Mouse (Mus musculus) granulocyte monocyte progenitor cell, adult 5-6 weeks (primary cell): ENCODE data around the gene Calm3. TPM values are rescaled to one million over a fixed set of nuclear protein-coding genes. Genes with fewer than 3 reads are reported as not detected.

ENCODE experiments used
- ATAC-seq: replicated peaks from 2 replicates; pipeline ENCODE4 v1.8.0; 2016; ENCODE audit warnings: mild to moderate bottlenecking, moderate TSS enrichment, inconsistent platforms; ENCODE audit not compliant: poor library complexity, severe bottlenecking
- total RNA-seq, 2 experiments: library from RNA; stranded (forward) in 1 of 2; stranded (reverse) in 1 of 2; fragments of 200-712, 200-1000 nt in 1 of 2; fragments of >200 nt in 1 of 2; fragmentation: Nextera tagmentation in 1 of 2; gene quantifications; 2 replicates each; pipeline ENCODE4 v1.2.3; 2014 to 2017

Calm3 gene
- total RNA-seq, 2 experiments from 2014 or later, result 246 to 463 TPM

DNA sequence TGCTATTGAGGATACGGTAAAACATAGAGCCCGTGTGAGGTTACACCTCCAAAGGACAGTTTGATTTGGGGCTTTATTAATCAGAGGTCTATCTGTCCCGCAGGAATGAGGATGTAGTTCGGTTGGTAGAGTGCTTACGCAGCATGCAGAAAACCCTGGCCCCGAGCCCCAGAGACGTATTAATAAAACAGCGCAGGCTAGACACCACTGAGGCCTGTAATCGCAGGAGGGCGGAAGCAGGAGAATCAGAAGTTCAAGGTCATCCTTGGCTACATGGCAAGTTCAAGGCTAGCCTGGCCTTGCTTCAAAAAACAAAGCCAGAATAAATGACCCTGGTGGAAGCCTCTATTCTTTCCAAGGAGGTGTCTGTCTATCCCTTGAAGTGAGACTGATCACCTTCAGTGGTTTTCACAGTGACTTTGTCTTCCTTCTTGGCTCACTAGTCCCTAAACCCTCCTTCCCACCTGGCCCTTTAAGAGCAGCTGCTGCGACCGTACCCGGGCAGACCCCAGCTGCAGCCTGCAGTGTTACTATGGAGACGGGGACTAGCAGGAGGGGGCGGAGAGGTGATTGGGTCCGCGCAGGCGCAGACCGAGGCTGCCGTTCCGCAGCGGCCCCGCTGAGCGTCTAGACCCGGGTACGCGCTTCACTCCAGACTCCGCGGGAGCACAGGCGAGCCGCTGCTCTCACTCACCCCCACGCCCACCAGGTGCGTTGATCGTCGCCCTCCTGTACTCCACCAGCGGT lies 20.3 kb upstream of the Calm3 start, which contains the start of gene Pnmal2:
Gene Pnmal2 (plus strand): TSS at position 622 of the 747 bp plus-strand sequence.
- peak; percentile 75 for ATAC-seq

GRCm38 (mm10) chr7:16942861-16943260 lies 18.9 kb upstream of the Calm3 start:
- ATAC-seq, result no peak

- ATAC-seq, result no peak
Measured at GRCm38 (mm10) chr7:16940292-16940691, 16.4 kb upstream of the Calm3 start.

- ATAC-seq, result no peak
Measured at GRCm38 (mm10) chr7:16938117-16938791, 14.3 kb upstream of the Calm3 start.

- peak; percentile 63 for ATAC-seq
Measured at GRCm38 (mm10) chr7:16937312-16937711, 13.4 kb upstream of the Calm3 start.

GRCm38 (mm10) chr7:16932704-16933577 lies 9.0 kb upstream of the Calm3 start:
- ATAC-seq, result peak; percentile 40

DNA sequence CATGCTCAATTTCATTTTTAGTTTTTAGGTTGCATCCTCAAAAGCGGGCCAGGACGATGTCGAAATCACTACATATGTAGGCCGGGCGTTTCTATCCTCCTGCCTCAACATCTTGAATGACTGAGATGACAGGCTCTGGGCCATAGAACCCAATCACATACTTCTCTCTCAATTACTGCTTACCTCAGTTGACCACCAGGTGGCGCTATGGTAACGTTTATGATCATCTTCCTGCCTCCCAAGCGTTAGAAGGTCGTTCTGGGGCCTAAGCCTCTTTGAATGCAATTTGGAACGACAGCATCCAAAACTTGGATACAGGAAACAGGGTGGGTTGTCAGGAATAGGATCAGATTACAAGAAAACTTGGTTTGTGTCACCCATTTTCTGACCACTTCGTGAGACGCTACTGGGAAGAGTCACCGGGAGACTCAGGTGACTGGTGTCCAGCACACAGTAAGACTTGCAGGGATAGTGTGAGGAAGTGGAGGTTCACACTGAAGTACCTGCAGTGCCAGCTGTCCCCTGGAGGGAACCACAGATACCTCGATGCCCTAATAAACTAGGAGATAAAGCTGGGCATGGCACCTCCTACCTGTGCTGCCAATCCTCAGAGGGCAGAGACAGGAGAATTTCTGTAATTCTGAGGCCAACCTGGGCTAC lies 8.2 kb upstream of the Calm3 start:
- ATAC-seq, result peak; percentile 84

- ATAC-seq, result peak; percentile 51
Measured at GRCm38 (mm10) chr7:16930850-16931249, 6.9 kb upstream of the Calm3 start.

DNA sequence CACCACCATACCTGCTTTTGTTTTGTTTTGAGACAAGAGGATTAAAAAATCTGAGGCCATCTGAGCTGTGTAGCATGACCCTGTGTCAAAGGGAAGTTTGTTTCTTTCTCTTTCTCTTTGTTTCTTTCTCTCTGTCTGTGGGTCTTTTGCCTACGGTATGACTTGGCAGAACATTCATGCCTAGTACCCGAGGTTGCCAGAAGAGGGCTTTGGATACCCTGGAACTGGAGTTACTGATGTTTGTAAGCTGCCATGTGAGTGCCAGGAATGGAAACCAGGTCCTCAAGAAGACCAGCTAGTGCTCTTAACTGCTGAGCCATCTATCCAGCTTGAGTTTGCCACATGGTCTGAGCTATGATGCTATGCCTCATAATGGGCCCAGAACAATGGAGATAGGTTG lies 4.4 kb upstream of the Calm3 start:
- no peak for ATAC-seq

- ATAC-seq, result no peak
Measured at GRCm38 (mm10) chr7:16923283-16924036, 454 bp downstream of the Calm3 start.

GRCm38 (mm10) chr7:16922360-16922973 lies 1.4 kb downstream of the Calm3 start:
- no peak for ATAC-seq

- no peak for ATAC-seq
Measured at GRCm38 (mm10) chr7:16921881-16922335, 2.0 kb downstream of the Calm3 start.

GRCm38 (mm10) chr7:16920818-16921791 lies 2.8 kb downstream of the Calm3 start:
- ATAC-seq, result no peak

GRCm38 (mm10) chr7:16920150-16920579 lies 3.7 kb downstream of the Calm3 start:
- no peak for ATAC-seq

GRCm38 (mm10) chr7:16919395-16920149 lies 4.3 kb downstream of the Calm3 start:
- no peak for ATAC-seq

DNA sequence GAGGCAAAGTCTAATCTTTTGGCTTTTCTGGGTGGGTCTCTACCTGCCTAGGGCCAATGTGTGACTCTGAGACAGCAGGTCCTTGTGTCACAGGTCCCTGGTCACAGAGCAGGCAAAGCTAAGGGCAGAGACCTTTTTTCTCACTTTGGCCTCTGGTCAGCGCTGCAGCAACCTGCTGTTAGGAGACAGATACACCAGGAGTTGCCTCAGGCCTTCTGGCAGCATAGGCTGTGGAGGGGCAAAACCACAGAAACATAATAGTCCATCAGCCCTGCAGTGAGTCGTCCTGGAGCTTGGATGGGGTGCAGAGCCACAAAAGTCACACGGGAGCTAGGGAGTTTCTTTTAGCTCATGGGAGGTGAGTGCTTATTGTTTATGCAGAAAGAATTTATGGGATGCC lies 5.2 kb downstream of the Calm3 start:
- no peak for ATAC-seq

- ATAC-seq, result no peak
Measured at GRCm38 (mm10) chr7:16918014-16918413, 5.9 kb downstream of the Calm3 start.
